Mouse (Mus musculus) small intestine, adult 2 months (tissue): ENCODE results near the gene Iqgap3.

Experiments
- CTCF ChIP-seq: fragments of 200-500 bp; IDR thresholded peaks from 2 replicates; pipeline ENCODE4 v1.5.1; 2012; ENCODE audit warnings: low read depth, mild to moderate bottlenecking, control low read depth, inconsistent platforms, low read length, moderate library complexity, mixed read lengths; ENCODE audit not compliant: insufficient replicate concordance, insufficient read length; ENCODE audit errors: extremely low read depth
- POLR2A ChIP-seq: fragments of 200-500 bp; IDR thresholded peaks from 2 replicates; pipeline ENCODE4 v1.6.1; 2012; ENCODE audit warnings: low read depth, mild to moderate bottlenecking, control low read depth, inconsistent platforms, low read length, moderate library complexity

GRCm38 (mm10) chr3:88170361-88170760 lies 88.6 kb downstream of the Iqgap3 start:
- TF ChIP-seq POLR2A: no peak
- no peak for TF ChIP-seq CTCF
